Mouse (Mus musculus): ENCODE data around the gene Dtx4. TPM values are rescaled to one million over a fixed set of nuclear protein-coding genes. Genes with fewer than 3 reads are reported as not detected.

Dtx4 gene
- total and polyA plus RNA-seq, 3 experiments = 16.4 to 30.5 (median 21.2) TPM

GRCm38 (mm10) chr19:12471866-12472265 lies 29.4 kb downstream of the Dtx4 start:
- TF ChIP-seq JUN (IDR thresholded peaks at IDR 0.05; ENCODE audit: insufficient read depth, low read depth, low read length) (peak; percentile 90), ELF1 (IDR thresholded peaks at IDR 0.05; ENCODE audit: low read depth, low read length) (0 out of 2 replicates have a peak, but pooled peaks have one; percentile 10), JUND (conservative IDR thresholded peaks at IDR 0.05; ENCODE audit: low read depth, low read length) (peak; percentile 90), MYC (IDR thresholded peaks at IDR 0.05; ENCODE audit: low read depth, low read length) (peak; percentile 45), MAFK (IDR thresholded peaks at IDR 0.05; ENCODE audit: insufficient replicate concordance, low read length) (peak; percentile 71), ZKSCAN1 (IDR thresholded peaks at IDR 0.05; ENCODE audit: borderline replicate concordance, low read depth, low read length) (no peak), SIN3A (IDR thresholded peaks at IDR 0.05; ENCODE audit: low read length) (peak; percentile 66; the same call in 1 of the 2 replicates), NRF1 (IDR thresholded peaks at IDR 0.05; ENCODE audit: low read depth, low read length) (no peak), NELFE (IDR thresholded peaks at IDR 0.05; ENCODE audit: low read depth, low read length) (no peak), MEF2A (IDR thresholded peaks at IDR 0.05; ENCODE audit: borderline replicate concordance, low read depth, low read length) (peak; percentile 69; the same call in 1 of the 2 replicates), E2F4 (IDR thresholded peaks at IDR 0.05; ENCODE audit: insufficient replicate concordance, low read depth, low read length) (no peak), RAD21 (IDR thresholded peaks at IDR 0.05; ENCODE audit: low read depth, low read length) (no peak), HCFC1 (IDR thresholded peaks at IDR 0.05; ENCODE audit: low read depth, low read length) (no peak), UBTF (IDR thresholded peaks at IDR 0.05; ENCODE audit: low read depth, low read length) (no peak), USF2 (conservative IDR thresholded peaks at IDR 0.05; ENCODE audit: low read depth, low read length) (no peak), ZNF384 (IDR thresholded peaks at IDR 0.05; ENCODE audit: low read depth, low read length) (no peak), ETS1 (conservative IDR thresholded peaks at IDR 0.05; ENCODE audit: low read depth, low read length) (peak; percentile 64; the same call in 1 of the 2 replicates), BHLHE40 (IDR thresholded peaks at IDR 0.05; ENCODE audit: low read depth, low read length) (peak; percentile 77), GABPA (IDR thresholded peaks at IDR 0.05; ENCODE audit: insufficient replicate concordance, low read depth, low read length) (no peak), KAT2A (IDR thresholded peaks at IDR 0.05; ENCODE audit: insufficient replicate concordance, low read length) (no peak), EP300 (IDR thresholded peaks at IDR 0.05; ENCODE audit: low read length) (peak; percentile 98), POLR2A (IDR thresholded peaks at IDR 0.05; ENCODE audit: low read depth, low read length) (no peak), PAX5 (IDR thresholded peaks at IDR 0.05; ENCODE audit: low read length) (no peak), ZMIZ1 (IDR thresholded peaks at IDR 0.05; ENCODE audit: low read depth, low read length) (no peak), MXI1 (IDR thresholded peaks at IDR 0.05; ENCODE audit: low read depth, low read length) (peak; percentile 9; the same call in 1 of the 2 replicates), MAZ (IDR thresholded peaks at IDR 0.05; ENCODE audit: low read depth, low read length) (no peak), CHD2 (IDR thresholded peaks at IDR 0.05; ENCODE audit: low read length) (peak; percentile 72), MAX (IDR thresholded peaks at IDR 0.05; ENCODE audit: low read length) (0 out of 2 replicates have a peak, but pooled peaks have one; percentile 44), CTCF (conservative IDR thresholded peaks at IDR 0.05 in 1 of 2, IDR thresholded peaks at IDR 0.05 in 1 of 2; ENCODE audit: low read depth in 2 of 2, low read length in 2 of 2) (no peak), TBP (conservative IDR thresholded peaks at IDR 0.05; ENCODE audit: low read depth, low read length) (no peak), CHD1 (IDR thresholded peaks at IDR 0.05; ENCODE audit: low read depth, low read length) (peak; percentile 39; the same call in 1 of the 2 replicates), TCF12 (IDR thresholded peaks at IDR 0.05; ENCODE audit: low read depth, low read length) (peak; percentile 82), POLR2AphosphoS2 (IDR thresholded peaks at IDR 0.05; ENCODE audit: low read depth, low read length) (no peak), USF1 (IDR thresholded peaks at IDR 0.05; ENCODE audit: low read depth, low read length) (no peak), IRF4 (IDR thresholded peaks at IDR 0.05; ENCODE audit: low read depth, low read length) (peak; percentile 96), SMC3 (IDR thresholded peaks at IDR 0.05; ENCODE audit: low read depth, low read length) (no peak; the same call in 1 of the 2 replicates), RCOR1 (conservative IDR thresholded peaks at IDR 0.05; ENCODE audit: low read depth, low read length) (0 out of 2 replicates have a peak, but pooled peaks have one; percentile 82), ZC3H11A (IDR thresholded peaks at IDR 0.05; ENCODE audit: low read depth, low read length) (no peak)
- in situ Hi-C loops (cut with MboI; ENCODE audit: low pct_ligation_motif_present, low pct_unique_long_range_greater_than_20kb, low sequenced_read_pairs) (no loop called here), dilution Hi-C loops (cut with MboI; ENCODE audit: extremely low pct_ligation_motif_present, extremely low pct_unique_long_range_greater_than_20kb, low sequenced_read_pairs) (no loop called here)
- Histone ChIP-seq H3K4me2 (ENCODE audit: insufficient read depth, low read depth, poor library complexity, severe bottlenecking) (peak overlapping the region; percentile 61; the same call in 1 of the 2 replicates), H3K4me3 (replicated peaks in 1 of 3; ENCODE audit: low read depth in 2 of 3, low read length in 2 of 3, poor library complexity in 1 of 3) (no peak overlapping the region), H3K79me2 (replicated peaks; ENCODE audit: control insufficient read depth, extremely low read depth, insufficient read depth, poor library complexity, severe bottlenecking) (no peaks in the 10 kb centered on the region), H3K27me3 (replicated peaks) (no peaks in the 10 kb centered on the region), H3K27ac (ENCODE audit: insufficient read depth, low read depth) (peak overlapping the region; percentile 80), H3K36me3 (replicated peaks in 1 of 2; ENCODE audit: control insufficient read depth in 1 of 2, insufficient read depth in 1 of 2, low read length in 1 of 2) (peaks cover 22 to 76% of the 10 kb centered on the region in 2 experiments), H3K9me3 (replicated peaks; ENCODE audit: low read length) (no peaks in the 10 kb centered on the region), H3K4me1 (ENCODE audit: control insufficient read depth in 1 of 2, insufficient read depth in 2 of 2) (peaks cover 39 to 98% of the 10 kb centered on the region in 2 experiments), H3K9ac (ENCODE audit: insufficient read depth, low read depth) (peak overlapping the region; percentile 25; the same call in 1 of the 2 replicates)
- peak; percentile 81 for DNase-seq (ENCODE audit: extremely low read depth)

Data from CH12.LX (cell line).